Mouse (Mus musculus) intestine, embryonic 14.5 days (tissue): Measurements from ENCODE around the gene Glp2r. TPM values are rescaled to one million over a fixed set of nuclear protein-coding genes. Genes with fewer than 3 reads are reported as not detected.

ENCODE experiments used
- ATAC-seq: fragments of 200-750 bp; cut with Nextera tagmentation; replicated peaks from 2 replicates; pipeline ENCODE4 v1.8.0; 2017; ENCODE audit warnings: low read depth, moderate number of reproducible peaks, moderate TSS enrichment, moderate library complexity; ENCODE audit not compliant: low FRiP score, low TSS enrichment
- DNase-seq: peaks from one replicate; pipeline ENCODE4 v3.0.0-alpha.2; 2018; ENCODE audit warnings: low spot score
- H3K27ac ChIP-seq: fragments of 300-500 bp; sonication (generic); 2 replicates; pipeline ENCODE4 v1.5.1; 2014; ENCODE audit warnings: low read depth, mild to moderate bottlenecking, control low read depth
- H3K27me3 ChIP-seq: fragments of 300-500 bp; sonication (generic); replicated peaks from 2 replicates; pipeline ENCODE4 v1.6.1; 2014; ENCODE audit warnings: low read length, control low read depth; ENCODE audit not compliant: control insufficient read depth, insufficient read depth
- H3K36me3 ChIP-seq: fragments of 300-500 bp; sonication (generic); 2 replicates; pipeline ENCODE4 v1.6.1; 2014; ENCODE audit warnings: low read length, control low read depth; ENCODE audit not compliant: control insufficient read depth, insufficient read depth
- H3K4me1 ChIP-seq: fragments of 300-500 bp; sonication (generic); replicated peaks from 2 replicates; pipeline ENCODE4 v1.6.1; 2014; ENCODE audit warnings: low read length, control low read depth, mixed read lengths; ENCODE audit not compliant: control insufficient read depth, insufficient read depth
- H3K4me2 ChIP-seq: fragments of 300-500 bp; sonication (generic); 2 replicates; pipeline ENCODE4 v1.6.1; 2014; ENCODE audit warnings: low read length
- H3K4me3 ChIP-seq: fragments of 300-500 bp; sonication (generic); 2 replicates; pipeline ENCODE4 v1.5.1; 2014; ENCODE audit warnings: low read depth, low read length, control low read depth, mixed read lengths
- H3K9ac ChIP-seq: fragments of 300-500 bp; sonication (generic); 2 replicates; pipeline ENCODE4 v1.6.1; 2014; ENCODE audit warnings: mild to moderate bottlenecking, low read length
- H3K9me3 ChIP-seq: fragments of 300-500 bp; sonication (generic); 2 replicates; pipeline ENCODE4 v1.6.1; 2016; ENCODE audit warnings: low read length, control low read depth; ENCODE audit not compliant: control insufficient read depth
- WGBS: fragments of 180-500 bp; shearing (Covaris S2); extraction: QIAGEN DNeasy Blood & Tissue Kit; methylation state at CpG from one replicate; pipeline ENCODE4 v1.1.7; 2014; 5-methylcytosine and 5-hydroxymethylcytosine counted together
- polyA plus RNA-seq: library from polyadenylated mRNA; unstranded; fragments of >200 nt; fragmentation: Nextera tagmentation; extraction: Ambion mirVana; gene quantifications from 2 replicates; pipeline ENCODE4 v1.2.1, GENCODE M21; 2014

Glp2r gene
- polyA plus RNA-seq: 2.7 and 3.6 TPM in 2 replicates

GRCm38 (mm10) chr11:67771053-67771452, at the start of gene Glp2r:
Glp2r (minus strand) TSS chr11:67771153.
- H3K36me3 ChIP-seq: no peaks in the 10 kb centered on the region
- H3K4me2 ChIP-seq: peak within 1 kb of the TSS; percentile 18
- H3K4me3 ChIP-seq: no peak within 1 kb of the TSS
- H3K9ac ChIP-seq: no peak within 1 kb of the TSS
- peaks cover 10% of the 10 kb centered on the region for H3K4me1 ChIP-seq
- no peak for ATAC-seq
- DNase-seq: no peak
- 47% methylated on average over 14 of the region's 14 CpGs for WGBS
- H3K9me3 ChIP-seq: no peaks in the 10 kb centered on the region
- H3K27ac ChIP-seq: peak within 1 kb of the TSS; percentile 72
- H3K27me3 ChIP-seq: no peaks in the 10 kb centered on the region

- Histone ChIP-seq H3K9ac (no peak overlapping the region), H3K9me3 (no peaks in the 10 kb centered on the region), H3K27me3 (no peaks in the 10 kb centered on the region), H3K4me1 (no peaks in the 10 kb centered on the region), H3K27ac (no peak overlapping the region), H3K4me2 (no peak overlapping the region), H3K36me3 (no peaks in the 10 kb centered on the region), H3K4me3 (no peak overlapping the region)
- peak; percentile 72 for DNase-seq
- WGBS: 25% methylated on average over 4 of the region's 4 CpGs
- ATAC-seq: 0 out of 2 replicates have a peak, but pooled peaks have one; percentile 19
Measured at GRCm38 (mm10) chr11:67820221-67820620, 49.3 kb upstream of the Glp2r start.

- Histone ChIP-seq H3K4me1 (no peaks in the 10 kb centered on the region), H3K4me3 (no peak overlapping the region), H3K9ac (no peak overlapping the region), H3K27ac (no peak overlapping the region), H3K9me3 (no peaks in the 10 kb centered on the region), H3K27me3 (no peaks in the 10 kb centered on the region), H3K4me2 (no peak overlapping the region), H3K36me3 (no peaks in the 10 kb centered on the region)
- no peak for ATAC-seq
- peak; percentile 71 for DNase-seq
- WGBS: 12% methylated on average over 5 of the region's 5 CpGs
Measured at GRCm38 (mm10) chr11:67819604-67820003, 48.7 kb upstream of the Glp2r start.

GRCm38 (mm10) chr11:67811535-67811934, 40.6 kb upstream of the Glp2r start:
- ATAC-seq: no peak
- WGBS: 77% methylated on average over 6 of the region's 6 CpGs
- H3K4me1 ChIP-seq: no peaks in the 10 kb centered on the region
- no peak overlapping the region for H3K9ac ChIP-seq
- H3K27ac ChIP-seq: no peak overlapping the region
- no peak overlapping the region for H3K4me3 ChIP-seq
- H3K27me3 ChIP-seq: no peaks in the 10 kb centered on the region
- no peaks in the 10 kb centered on the region for H3K36me3 ChIP-seq
- no peaks in the 10 kb centered on the region for H3K9me3 ChIP-seq
- no peak for DNase-seq
- H3K4me2 ChIP-seq: no peak overlapping the region

GRCm38 (mm10) chr11:67808051-67808450, 37.1 kb upstream of the Glp2r start:
- no peaks in the 10 kb centered on the region for H3K27me3 ChIP-seq
- no peaks in the 10 kb centered on the region for H3K9me3 ChIP-seq
- WGBS: 83% methylated on average over 5 of the region's 5 CpGs
- no peak for DNase-seq
- H3K4me3 ChIP-seq: no peak overlapping the region
- H3K27ac ChIP-seq: no peak overlapping the region
- no peak overlapping the region for H3K9ac ChIP-seq
- no peaks in the 10 kb centered on the region for H3K36me3 ChIP-seq
- no peak for ATAC-seq
- no peaks in the 10 kb centered on the region for H3K4me1 ChIP-seq
- no peak overlapping the region for H3K4me2 ChIP-seq

- no peak for ATAC-seq
- 78% methylated on average over 11 of the region's 11 CpGs for WGBS
Measured at GRCm38 (mm10) chr11:67806832-67807597, 36.1 kb upstream of the Glp2r start.

GRCm38 (mm10) chr11:67805538-67805937, 34.6 kb upstream of the Glp2r start:
- Histone ChIP-seq H3K4me1 (no peaks in the 10 kb centered on the region), H3K36me3 (no peaks in the 10 kb centered on the region), H3K27ac (no peak overlapping the region), H3K4me2 (no peak overlapping the region), H3K4me3 (no peak overlapping the region), H3K9me3 (no peaks in the 10 kb centered on the region), H3K27me3 (no peaks in the 10 kb centered on the region), H3K9ac (no peak overlapping the region)
- DNase-seq: no peak
- 91% methylated on average over 1 of the region's 1 CpGs for WGBS
- no peak for ATAC-seq

More at GRCm38 (mm10) chr11:67806832-67807597, 36.1 kb upstream of the Glp2r start:
- no peak for DNase-seq
- H3K4me1 ChIP-seq: no peaks in the 10 kb centered on the region
- H3K9ac ChIP-seq: no peak overlapping the region
- H3K27me3 ChIP-seq: no peaks in the 10 kb centered on the region
- H3K4me2 ChIP-seq: no peak overlapping the region
- H3K27ac ChIP-seq: no peak overlapping the region
- no peaks in the 10 kb centered on the region for H3K9me3 ChIP-seq
- H3K36me3 ChIP-seq: no peaks in the 10 kb centered on the region
- no peak overlapping the region for H3K4me3 ChIP-seq

- Histone ChIP-seq H3K4me3 (no peak overlapping the region), H3K9me3 (no peaks in the 10 kb centered on the region), H3K4me1 (no peaks in the 10 kb centered on the region), H3K9ac (no peak overlapping the region), H3K36me3 (no peaks in the 10 kb centered on the region), H3K27me3 (no peaks in the 10 kb centered on the region), H3K27ac (no peak overlapping the region), H3K4me2 (no peak overlapping the region)
- WGBS: 53% methylated on average over 8 of the region's 8 CpGs
- DNase-seq (no peak), ATAC-seq (no peak)
Measured at GRCm38 (mm10) chr11:67801169-67801568, 30.2 kb upstream of the Glp2r start.

- ATAC-seq (no peak), DNase-seq (no peak)
- Histone ChIP-seq H3K9me3 (no peaks in the 10 kb centered on the region), H3K36me3 (no peaks in the 10 kb centered on the region), H3K4me1 (no peaks in the 10 kb centered on the region), H3K4me2 (no peak overlapping the region), H3K27ac (no peak overlapping the region), H3K27me3 (no peaks in the 10 kb centered on the region), H3K9ac (no peak overlapping the region), H3K4me3 (no peak overlapping the region)
Measured at GRCm38 (mm10) chr11:67800130-67800723, 29.3 kb upstream of the Glp2r start.
